Mouse (Mus musculus) ES-E14 (cell line): ENCODE measurements around the gene Mpig6b.

Experiments
- HCFC1 ChIP-seq: IDR thresholded peaks from 2 replicates; pipeline ENCODE4 v1.6.1; 2012; ENCODE audit warnings: low read length, inconsistent platforms, borderline replicate concordance; ENCODE audit not compliant: insufficient read depth
- MAFK ChIP-seq: IDR thresholded peaks from 2 replicates; pipeline ENCODE4 v1.6.1; 2014; ENCODE audit warnings: mild to moderate bottlenecking, low read depth, low read length, inconsistent platforms; ENCODE audit not compliant: insufficient read depth

- TF ChIP-seq MAFK (no peak), HCFC1 (no peak)
These were observed 26.7 kb downstream of the Mpig6b start for GRCm38 (mm10) chr17:35039121-35039873.
